Mouse (Mus musculus) heart, postnatal 0 days (tissue): ENCODE results near the gene Galr2.

Experiments
- CTCF ChIP-seq: IDR thresholded peaks from 2 replicates; pipeline ENCODE4 v1.5.1; 2016; ENCODE audit warnings: antibody characterized with exemption, control low read depth, low read depth
- EP300 ChIP-seq: IDR thresholded peaks from 2 replicates; pipeline ENCODE4 v1.6.1; 2016; ENCODE audit warnings: antibody characterized with exemption, low read depth

DNA sequence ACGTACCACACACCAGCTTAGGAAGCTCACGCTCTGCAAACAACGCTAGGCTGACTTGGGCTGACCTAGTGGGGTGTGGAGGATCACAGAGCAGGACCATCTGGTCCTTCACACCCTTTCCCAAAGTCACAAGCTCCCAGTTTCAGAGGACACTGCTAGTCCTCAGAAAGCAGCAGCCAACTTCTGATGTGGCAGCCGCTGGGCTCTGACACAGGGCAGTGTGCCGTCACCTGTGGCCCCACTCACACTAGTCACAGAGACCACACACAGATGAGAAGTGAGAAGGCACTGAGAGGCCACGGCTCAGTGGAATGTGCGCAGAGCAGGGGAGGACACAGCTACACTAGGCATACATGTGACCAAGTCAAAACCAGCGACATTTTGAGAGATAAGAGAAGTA, 29.8 kb upstream of the Galr2 start:
- TF ChIP-seq CTCF: no peak
- no peak for TF ChIP-seq EP300
